Mouse (Mus musculus) liver, embryonic 12.5 days (tissue): ENCODE results near the gene Pah. TPM values are rescaled to one million over a fixed set of nuclear protein-coding genes. Genes with fewer than 3 reads are reported as not detected.

ENCODE experiments used
- ATAC-seq: fragments of 200-750 bp; cut with Nextera tagmentation; 2 replicates; pipeline ENCODE4 v1.8.0; 2017; ENCODE audit warnings: moderate number of reproducible peaks, mild to moderate bottlenecking, moderate library complexity
- H3K27ac ChIP-seq: fragments of 300-500 bp; sonication (generic); 2 replicates; pipeline ENCODE4 v1.5.1; 2016; ENCODE audit warnings: mild to moderate bottlenecking
- H3K27me3 ChIP-seq: fragments of 300-500 bp; sonication (generic); replicated peaks from 2 replicates; pipeline ENCODE4 v1.6.1; 2016; ENCODE audit warnings: mild to moderate bottlenecking, moderate library complexity
- H3K36me3 ChIP-seq: fragments of 300-500 bp; sonication (generic); 2 replicates; pipeline ENCODE4 v1.6.1; 2016; ENCODE audit warnings: mild to moderate bottlenecking, moderate library complexity
- H3K4me1 ChIP-seq: fragments of 300-500 bp; sonication (generic); 2 replicates; pipeline ENCODE4 v1.6.1; 2016
- H3K4me2 ChIP-seq: fragments of 300-500 bp; sonication (generic); 2 replicates; pipeline ENCODE4 v1.6.1; 2016; ENCODE audit warnings: mild to moderate bottlenecking, moderate library complexity
- H3K4me3 ChIP-seq: fragments of 300-500 bp; sonication (generic); 2 replicates; pipeline ENCODE4 v1.5.1; 2016; ENCODE audit warnings: mild to moderate bottlenecking, moderate library complexity
- H3K9ac ChIP-seq: fragments of 300-500 bp; sonication (generic); 2 replicates; pipeline ENCODE4 v1.6.1; 2016; ENCODE audit warnings: mild to moderate bottlenecking, moderate library complexity
- H3K9me3 ChIP-seq: fragments of 300-500 bp; sonication (generic); replicated peaks from 2 replicates; pipeline ENCODE4 v1.6.1; 2016; ENCODE audit warnings: mild to moderate bottlenecking, moderate library complexity
- WGBS: fragments of 180-500 bp; shearing (Covaris S2); methylation state at CpG from one replicate; pipeline ENCODE4 v1.1.7; 2016; ENCODE audit not compliant: insufficient replicate concordance; 5-methylcytosine and 5-hydroxymethylcytosine counted together
- polyA plus RNA-seq: library from polyadenylated mRNA; unstranded; fragments of >200 nt; fragmentation: Nextera tagmentation; extraction: Ambion mirVana; gene quantifications from 2 replicates; pipeline ENCODE4 v1.2.1, GENCODE M21; 2016

The Pah gene
- polyA plus RNA-seq, 1 experiment from 2014 or later, result 13.4 TPM

GRCm38 (mm10) chr10:87518585-87518984 lies 3.0 kb upstream of the Pah start:
- Histone ChIP-seq H3K36me3 (no peaks in the 10 kb centered on the region), H3K4me3 (no peak overlapping the region), H3K4me1 (no peaks in the 10 kb centered on the region), H3K9ac (no peak overlapping the region), H3K27ac (no peak overlapping the region), H3K9me3 (no peaks in the 10 kb centered on the region), H3K27me3 (no peaks in the 10 kb centered on the region), H3K4me2 (no peak overlapping the region)
- ATAC-seq, result no peak
- 47% methylated on average over 2 of the region's 2 CpGs for WGBS

GRCm38 (mm10) chr10:87520401-87521116 lies 1.0 kb upstream of the Pah start:
- Histone ChIP-seq H3K36me3 (no peaks in the 10 kb centered on the region), H3K4me1 (no peaks in the 10 kb centered on the region), H3K9me3 (no peaks in the 10 kb centered on the region), H3K9ac (no peak overlapping the region), H3K4me2 (no peak overlapping the region), H3K27me3 (no peaks in the 10 kb centered on the region), H3K27ac (no peak overlapping the region), H3K4me3 (no peak overlapping the region)
- WGBS, result 50% methylated on average over 4 of the region's 4 CpGs
- ATAC-seq, result peak; percentile 60

DNA sequence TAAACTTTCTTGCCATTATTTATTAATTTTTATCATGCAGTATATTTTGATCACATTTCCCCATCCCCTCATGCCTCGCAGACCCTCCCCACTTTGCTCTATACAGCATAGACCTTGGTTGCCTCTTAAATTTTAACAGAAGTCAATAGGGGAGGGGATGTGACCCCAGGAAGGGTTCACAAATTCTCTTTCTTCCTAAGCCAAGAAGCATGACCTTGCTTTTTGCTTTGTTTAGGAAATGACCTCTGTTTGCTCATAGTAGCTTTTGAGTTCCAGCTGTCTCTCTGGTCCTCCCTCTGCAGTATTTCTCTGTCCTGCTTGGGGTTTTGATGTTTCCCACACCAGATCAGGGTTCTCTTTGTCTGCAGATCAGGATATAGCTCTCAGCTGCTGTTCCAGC lies 12.6 kb downstream of the Pah start:
- H3K4me2 ChIP-seq, result no peak overlapping the region
- H3K9ac ChIP-seq, result no peak overlapping the region
- H3K4me1 ChIP-seq, result no peaks in the 10 kb centered on the region
- H3K27me3 ChIP-seq, result no peaks in the 10 kb centered on the region
- H3K9me3 ChIP-seq, result no peaks in the 10 kb centered on the region
- no peak overlapping the region for H3K4me3 ChIP-seq
- 43% methylated on average over 1 of the region's 1 CpGs for WGBS
- 0 out of 2 replicates have a peak, but pooled peaks have one; percentile 27 for ATAC-seq
- no peak overlapping the region for H3K27ac ChIP-seq
- H3K36me3 ChIP-seq, result no peaks in the 10 kb centered on the region

GRCm38 (mm10) chr10:87545759-87546158 lies 24.2 kb downstream of the Pah start:
- Histone ChIP-seq H3K4me3 (no peak overlapping the region), H3K27ac (peak overlapping the region; percentile 60; the same call in 1 of the 2 replicates), H3K9ac (no peak overlapping the region), H3K9me3 (no peaks in the 10 kb centered on the region), H3K36me3 (no peaks in the 10 kb centered on the region), H3K27me3 (no peaks in the 10 kb centered on the region), H3K4me2 (no peak overlapping the region), H3K4me1 (no peaks in the 10 kb centered on the region)
- no peak for ATAC-seq
- WGBS, result 71% methylated on average over 8 of the region's 8 CpGs

DNA sequence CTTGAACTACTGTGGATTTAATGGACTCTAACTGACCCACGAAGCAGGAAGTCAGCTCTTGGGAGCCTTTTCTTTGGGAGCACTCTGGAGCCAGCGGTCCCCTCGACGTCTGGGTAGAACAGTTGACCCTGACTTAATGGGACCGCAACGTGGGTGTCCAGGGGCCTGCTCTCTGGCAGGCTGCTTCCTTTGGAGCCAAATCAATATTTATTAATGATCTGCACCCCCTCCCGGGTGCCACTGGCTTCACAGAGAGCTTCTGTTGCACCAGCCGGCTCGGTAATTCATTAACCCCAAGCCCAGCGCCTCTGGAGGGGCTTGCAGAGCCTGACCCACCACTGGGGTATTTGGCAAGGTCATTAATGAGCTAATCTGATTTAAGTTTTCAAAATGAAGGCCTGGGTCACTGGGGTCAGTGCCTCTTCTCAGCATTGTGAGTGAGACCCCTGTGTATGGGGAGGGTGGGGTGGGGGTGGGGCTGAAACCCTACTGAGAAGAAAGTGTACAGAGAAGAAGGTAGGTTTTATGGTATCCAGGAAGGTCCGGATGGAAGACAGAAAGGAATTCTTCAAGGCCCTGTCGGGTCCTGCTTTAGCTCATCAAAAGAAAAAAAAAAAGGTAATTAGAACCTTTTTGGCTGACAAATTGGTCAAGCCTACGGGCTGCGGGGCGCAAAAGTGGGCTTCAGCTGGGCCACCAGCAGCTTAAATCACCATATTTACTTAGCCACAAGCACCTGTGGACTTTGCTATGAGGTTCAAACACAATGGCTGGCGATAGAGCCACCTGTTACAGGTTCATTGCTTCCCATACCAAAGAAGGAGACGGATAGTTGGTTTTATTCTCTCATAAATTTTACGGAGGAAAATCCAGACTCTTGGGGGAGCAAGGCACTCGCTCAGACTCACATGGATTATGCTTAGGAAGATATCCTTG lies 25.0 kb downstream of the Pah start:
- 48% methylated on average over 19 of the region's 19 CpGs for WGBS
- no peak overlapping the region for H3K9ac ChIP-seq
- no peaks in the 10 kb centered on the region for H3K36me3 ChIP-seq
- H3K4me2 ChIP-seq, result peak overlapping the region; percentile 12; the same call in 1 of the 2 replicates
- H3K27me3 ChIP-seq, result no peaks in the 10 kb centered on the region
- H3K9me3 ChIP-seq, result no peaks in the 10 kb centered on the region
- peak overlapping the region; percentile 60 for H3K27ac ChIP-seq
- H3K4me3 ChIP-seq, result no peak overlapping the region
- peak; percentile 77 for ATAC-seq
- H3K4me1 ChIP-seq, result no peaks in the 10 kb centered on the region

DNA sequence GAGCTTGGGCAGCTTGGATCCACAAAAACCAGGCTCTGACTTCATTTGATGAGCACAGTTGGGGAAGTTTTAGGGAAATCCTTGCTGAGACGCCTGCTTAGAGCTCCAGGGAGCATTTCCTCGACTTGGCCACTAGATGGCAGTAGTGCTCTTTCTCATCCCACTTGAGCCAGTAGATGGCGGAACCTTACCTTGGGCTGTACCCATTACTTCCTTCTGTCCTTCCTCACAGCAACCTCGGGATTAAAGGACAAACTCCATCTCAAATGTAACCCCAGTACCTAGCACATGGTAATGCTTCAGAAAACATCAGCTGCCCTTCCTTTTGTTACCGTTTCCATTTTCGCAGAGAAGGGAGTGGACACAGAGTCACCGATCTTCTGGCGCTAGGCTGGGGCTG lies 31.1 kb downstream of the Pah start:
- no peak overlapping the region for H3K9ac ChIP-seq
- no peaks in the 10 kb centered on the region for H3K36me3 ChIP-seq
- H3K27ac ChIP-seq, result no peak overlapping the region
- no peak overlapping the region for H3K4me2 ChIP-seq
- no peaks in the 10 kb centered on the region for H3K9me3 ChIP-seq
- no peaks in the 10 kb centered on the region for H3K27me3 ChIP-seq
- ATAC-seq, result no peak
- no peaks in the 10 kb centered on the region for H3K4me1 ChIP-seq
- H3K4me3 ChIP-seq, result no peak overlapping the region
- 32% methylated on average over 8 of the region's 8 CpGs for WGBS

GRCm38 (mm10) chr10:87556441-87556840 lies 34.8 kb downstream of the Pah start:
- H3K27me3 ChIP-seq, result no peaks in the 10 kb centered on the region
- H3K36me3 ChIP-seq, result no peaks in the 10 kb centered on the region
- no peak overlapping the region for H3K4me3 ChIP-seq
- H3K27ac ChIP-seq, result no peak overlapping the region
- no peak for ATAC-seq
- 37% methylated on average over 2 of the region's 2 CpGs for WGBS
- no peaks in the 10 kb centered on the region for H3K4me1 ChIP-seq
- no peak overlapping the region for H3K9ac ChIP-seq
- no peak overlapping the region for H3K4me2 ChIP-seq
- no peaks in the 10 kb centered on the region for H3K9me3 ChIP-seq

- Histone ChIP-seq H3K27ac (no peak overlapping the region), H3K4me1 (no peaks in the 10 kb centered on the region), H3K4me2 (no peak overlapping the region), H3K27me3 (no peaks in the 10 kb centered on the region), H3K36me3 (no peaks in the 10 kb centered on the region), H3K9ac (no peak overlapping the region), H3K9me3 (no peaks in the 10 kb centered on the region), H3K4me3 (no peak overlapping the region)
- WGBS, result 63% methylated on average over 9 of the region's 9 CpGs
- ATAC-seq, result no peak
Measured at GRCm38 (mm10) chr10:87563818-87564217, 42.2 kb downstream of the Pah start.

GRCm38 (mm10) chr10:87565712-87566111 lies 44.1 kb downstream of the Pah start:
- no peak overlapping the region for H3K4me2 ChIP-seq
- no peak for ATAC-seq
- no peaks in the 10 kb centered on the region for H3K27me3 ChIP-seq
- no peak overlapping the region for H3K9ac ChIP-seq
- no peak overlapping the region for H3K27ac ChIP-seq
- H3K4me1 ChIP-seq, result no peaks in the 10 kb centered on the region
- no peaks in the 10 kb centered on the region for H3K36me3 ChIP-seq
- no peaks in the 10 kb centered on the region for H3K9me3 ChIP-seq
- 53% methylated on average over 2 of the region's 2 CpGs for WGBS
- H3K4me3 ChIP-seq, result no peak overlapping the region

DNA sequence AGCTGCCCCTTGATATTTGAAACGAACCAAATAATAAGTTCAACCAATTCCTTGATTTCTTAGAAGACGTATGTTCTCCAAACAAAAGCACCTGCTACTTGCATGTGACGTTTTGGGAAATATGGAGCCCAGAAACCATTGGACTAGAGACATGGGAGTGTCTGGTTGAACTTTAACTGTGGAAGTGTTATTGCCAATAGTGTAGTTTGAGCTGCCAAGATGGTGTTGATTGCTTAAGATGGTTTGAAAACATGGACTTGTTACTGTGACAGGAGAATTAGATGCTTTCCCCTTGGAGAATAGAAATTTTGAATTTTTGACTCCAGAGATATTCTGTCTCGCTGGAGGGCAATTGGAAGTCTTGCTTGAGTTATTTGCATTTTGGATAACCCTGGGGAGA lies 50.9 kb downstream of the Pah start:
- Histone ChIP-seq H3K27me3 (no peaks in the 10 kb centered on the region), H3K4me3 (no peak overlapping the region), H3K9ac (no peak overlapping the region), H3K9me3 (no peaks in the 10 kb centered on the region), H3K27ac (no peak overlapping the region), H3K4me1 (no peaks in the 10 kb centered on the region), H3K36me3 (no peaks in the 10 kb centered on the region), H3K4me2 (no peak overlapping the region)
- WGBS, result 55% methylated on average over 4 of the region's 4 CpGs
- no peak for ATAC-seq

GRCm38 (mm10) chr10:87586696-87587095 lies 65.1 kb downstream of the Pah start:
- 53% methylated on average over 1 of the region's 1 CpGs for WGBS
- no peak for ATAC-seq
- no peaks in the 10 kb centered on the region for H3K9me3 ChIP-seq

GRCm38 (mm10) chr10:87593916-87594315 lies 72.3 kb downstream of the Pah start:
- no peak overlapping the region for H3K27ac ChIP-seq
- H3K9ac ChIP-seq, result no peak overlapping the region
- H3K4me2 ChIP-seq, result no peak overlapping the region
- no peak for ATAC-seq
- H3K4me3 ChIP-seq, result no peak overlapping the region
- no peaks in the 10 kb centered on the region for H3K36me3 ChIP-seq
- no peaks in the 10 kb centered on the region for H3K4me1 ChIP-seq
- no peaks in the 10 kb centered on the region for H3K27me3 ChIP-seq
- 56% methylated on average over 2 of the region's 2 CpGs for WGBS
- H3K9me3 ChIP-seq, result no peaks in the 10 kb centered on the region

More at GRCm38 (mm10) chr10:87586696-87587095, 65.1 kb downstream of the Pah start:
- no peak overlapping the region for H3K4me2 ChIP-seq
- H3K4me3 ChIP-seq, result no peak overlapping the region
- H3K27me3 ChIP-seq, result no peaks in the 10 kb centered on the region
- no peaks in the 10 kb centered on the region for H3K4me1 ChIP-seq
- 0 out of 2 replicates have a peak, but pooled peaks cover 6% of the 10 kb centered on the region for H3K36me3 ChIP-seq
- no peak overlapping the region for H3K9ac ChIP-seq
- no peak overlapping the region for H3K27ac ChIP-seq
